Mouse (Mus musculus) stomach, postnatal 0 days (tissue): Measurements from ENCODE around the gene Gm20403.

ENCODE experiments used
- CTCF ChIP-seq: IDR thresholded peaks from 2 replicates; pipeline ENCODE4 v1.5.1; 2016; ENCODE audit warnings: antibody characterized with exemption, low read depth, mild to moderate bottlenecking, moderate library complexity
- EP300 ChIP-seq: optimal IDR thresholded peaks from 2 replicates; pipeline ENCODE3; 2016; ENCODE audit warnings: antibody characterized with exemption

- no peak for TF ChIP-seq CTCF
- no peak for TF ChIP-seq EP300
These were observed 20.7 kb downstream of the Gm20403 start for GRCm38 (mm10) chr12:54965532-54966160.
